Mouse (Mus musculus) liver, embryonic 14.5 days (tissue): ENCODE measurements around the gene Rrp7a. TPM values are rescaled to one million over a fixed set of nuclear protein-coding genes. Genes with fewer than 3 reads are reported as not detected.

Experiments
- ATAC-seq: fragments of 200-750 bp; cut with Nextera tagmentation; 2 replicates; pipeline ENCODE4 v1.8.0; 2017; ENCODE audit warnings: moderate number of reproducible peaks, mild to moderate bottlenecking, moderate library complexity; ENCODE audit not compliant: insufficient read depth
- DNase-seq, 3 experiments: peaks; one replicate each; pipeline ENCODE4 v3.0.0-alpha.2; 2012 to 2013; ENCODE audit warnings: low read depth in 3 of 3, low spot score in 3 of 3
- H3K27ac ChIP-seq: fragments of 300-500 bp; sonication (generic); 2 replicates; pipeline ENCODE4 v1.5.1; 2014; ENCODE audit warnings: moderate library complexity, mild to moderate bottlenecking, control low read depth, inconsistent platforms
- H3K27me3 ChIP-seq: fragments of 300-500 bp; sonication (generic); 2 replicates; pipeline ENCODE4 v1.6.1; 2014; ENCODE audit warnings: mild to moderate bottlenecking, low read length, moderate library complexity; ENCODE audit not compliant: control insufficient read depth, insufficient read depth
- H3K36me3 ChIP-seq: fragments of 300-500 bp; sonication (generic); replicated peaks from 2 replicates; pipeline ENCODE4 v1.6.1; 2014; ENCODE audit warnings: low read depth; ENCODE audit not compliant: control insufficient read depth, insufficient read depth
- H3K4me1 ChIP-seq, 2 experiments: fragments of 200-500 bp in 1 of 2; fragments of 300-500 bp in 1 of 2; sonication (generic) in 1 of 2; replicated peaks; 2 replicates each; pipeline ENCODE4 v1.6.1; 2012 to 2014; ENCODE audit warnings: antibody characterized with exemption in 1 of 2, inconsistent platforms in 1 of 2, low read length in 1 of 2; ENCODE audit not compliant: control insufficient read depth in 2 of 2, insufficient read depth in 2 of 2
- H3K4me2 ChIP-seq: fragments of 300-500 bp; sonication (generic); 2 replicates; pipeline ENCODE4 v1.6.1; 2014; ENCODE audit warnings: low read depth, mild to moderate bottlenecking, control low read depth, moderate library complexity
- H3K4me3 ChIP-seq, 2 experiments: fragments of 200-500 bp in 1 of 2; fragments of 300-500 bp in 1 of 2; sonication (generic) in 1 of 2; 2 replicates each; pipeline ENCODE4 v1.5.1; 2012 to 2014; ENCODE audit warnings: low read depth in 2 of 2, low read length in 2 of 2, mild to moderate bottlenecking in 2 of 2, control low read depth in 1 of 2, inconsistent platforms in 1 of 2, moderate library complexity in 1 of 2; ENCODE audit not compliant: insufficient read depth in 1 of 2
- H3K9ac ChIP-seq: fragments of 300-500 bp; sonication (generic); replicated peaks from 2 replicates; pipeline ENCODE4 v1.6.1; 2014; ENCODE audit warnings: mild to moderate bottlenecking, control low read depth, moderate library complexity
- H3K9me3 ChIP-seq: fragments of 300-500 bp; sonication (generic); 2 replicates; pipeline ENCODE4 v1.6.1; 2016; ENCODE audit warnings: low read length, mixed read lengths; ENCODE audit not compliant: control insufficient read depth
- CTCF ChIP-seq: IDR thresholded peaks from 2 replicates; pipeline ENCODE4 v1.5.1; 2016; ENCODE audit warnings: antibody characterized with exemption, low read depth, control low read depth
- EP300 ChIP-seq: IDR thresholded peaks from 2 replicates; pipeline ENCODE4 v1.6.1; 2016; ENCODE audit warnings: antibody characterized with exemption, low read depth
- WGBS: fragments of 180-500 bp; shearing (Covaris S2); extraction: QIAGEN DNeasy Blood & Tissue Kit; methylation state at CpG from one replicate; pipeline ENCODE4 v1.1.7; 2014; ENCODE audit not compliant: insufficient replicate concordance; 5-methylcytosine and 5-hydroxymethylcytosine counted together
- polyA plus RNA-seq, 2 experiments: library from polyadenylated mRNA; depleted of rRNA in 1 of 2; stranded (reverse) in 1 of 2; unstranded in 1 of 2; fragments of >200 nt; fragmentation: Nextera tagmentation in 1 of 2; extraction: Ambion mirVana in 1 of 2; gene quantifications; 2 replicates each; pipeline versions ENCODE4 v1.2.1 to v1.2.3; 2012 to 2014

Gene Rrp7a
- polyA plus RNA-seq, 2 experiments: 21.2 to 23.9 TPM

- 79% methylated on average over 13 of the region's 13 CpGs for WGBS
- TF ChIP-seq CTCF: no peak
- TF ChIP-seq EP300: no peak
- DNase-seq (no peak), ATAC-seq (no peak)
- Histone ChIP-seq H3K27me3 (no peaks in the 10 kb centered on the region), H3K4me3 (0 out of 4 replicates have a peak overlapping the region, but pooled peaks of 1 of the 2 experiments have one; percentile 14), H3K27ac (peak overlapping the region; percentile 92), H3K36me3 (peaks cover 56% of the 10 kb centered on the region), H3K4me1 (peaks cover 46 to 60% of the 10 kb centered on the region in 2 experiments), H3K9ac (peak overlapping the region; percentile 94), H3K4me2 (peak overlapping the region; percentile 93), H3K9me3 (no peaks in the 10 kb centered on the region)
These were observed 43.1 kb upstream of the Rrp7a start for GRCm38 (mm10) chr15:83165526-83166315.

- Histone ChIP-seq H3K36me3 (peaks cover 63% of the 10 kb centered on the region), H3K9ac (peak overlapping the region; percentile 63), H3K9me3 (no peaks in the 10 kb centered on the region), H3K4me2 (peak overlapping the region; percentile 93), H3K4me3 (peak overlapping the region; percentile 31 to 43), H3K27ac (peak overlapping the region; percentile 92), H3K4me1 (peaks cover 45 to 57% of the 10 kb centered on the region in 2 experiments), H3K27me3 (no peaks in the 10 kb centered on the region)
- peak; percentile 88 for ATAC-seq
- TF ChIP-seq CTCF (no peak), EP300 (peak; percentile 81)
- WGBS: 3% methylated on average over 5 of the region's 5 CpGs
- peak; percentile 68 to 73 (median 70) for DNase-seq
These were observed 42.4 kb upstream of the Rrp7a start for GRCm38 (mm10) chr15:83164971-83165471.

GRCm38 (mm10) chr15:83162818-83163485, 40.4 kb upstream of the Rrp7a start:
- DNase-seq (no peak), ATAC-seq (no peak)
- no peak for TF ChIP-seq CTCF
- no peak for TF ChIP-seq EP300
- Histone ChIP-seq H3K27ac (no peak overlapping the region), H3K4me2 (no peak overlapping the region), H3K27me3 (no peaks in the 10 kb centered on the region), H3K9ac (no peak overlapping the region; the same call in 1 of the 2 replicates), H3K4me3 (no peak overlapping the region), H3K9me3 (no peaks in the 10 kb centered on the region), H3K4me1 (peaks cover 32 to 37% of the 10 kb centered on the region in 2 experiments), H3K36me3 (peaks cover 82% of the 10 kb centered on the region)
- 78% methylated on average over 11 of the region's 11 CpGs for WGBS

- no peak for ATAC-seq
- 92% methylated on average over 4 of the region's 4 CpGs for WGBS
- TF ChIP-seq EP300 (no peak), CTCF (no peak)
- Histone ChIP-seq H3K9ac (no peak overlapping the region), H3K27ac (no peak overlapping the region), H3K36me3 (peaks cover 86% of the 10 kb centered on the region), H3K9me3 (no peaks in the 10 kb centered on the region), H3K4me3 (no peak overlapping the region), H3K4me2 (no peak overlapping the region), H3K4me1 (peaks cover 22 to 28% of the 10 kb centered on the region in 2 experiments), H3K27me3 (no peaks in the 10 kb centered on the region)
- no peak for DNase-seq
These were observed 39.4 kb upstream of the Rrp7a start for GRCm38 (mm10) chr15:83162001-83162400.
